Mouse (Mus musculus) midbrain, embryonic 16.5 days (tissue): ENCODE measurements around the gene Itgad. TPM values are rescaled to one million over a fixed set of nuclear protein-coding genes. Genes with fewer than 3 reads are reported as not detected.

Experiments used
- polyA plus RNA-seq: library from polyadenylated mRNA; unstranded; fragments of >200 nt; fragmentation: Nextera tagmentation; extraction: Ambion mirVana; gene quantifications from 2 replicates; pipeline ENCODE4 v1.2.1, GENCODE M21; 2015

Itgad gene
- polyA plus RNA-seq, 1 experiment from 2014 or later, result not detected

Other genes with a start within 250 kb of the Itgad start
- 46.9 and 48.3 TPM in 2 replicates for gene Kat8, start 241.9 kb upstream of the Itgad start, polyA plus RNA-seq
- 0.20 and 0.27 TPM in 2 replicates for gene Prss8, start 224.3 kb upstream of the Itgad start, polyA plus RNA-seq
- 12.2 and 13.4 TPM in 2 replicates for gene Prss36, start 207.7 kb upstream of the Itgad start, polyA plus RNA-seq
- 283 and 325 TPM in 2 replicates for gene Fus, start 186.9 kb upstream of the Itgad start, polyA plus RNA-seq
- gene Pycard, start 160.5 kb upstream of the Itgad start, polyA plus RNA-seq, result 2.3 and 6.9 TPM in 2 replicates
- gene Trim72, start 150.4 kb upstream of the Itgad start, polyA plus RNA-seq, result not detected in 2 replicates
- gene Itgam, start 91.7 kb upstream of the Itgad start, polyA plus RNA-seq, result 0.83 and 0.90 TPM in 2 replicates
- gene Gm49368, start 91.7 kb upstream of the Itgad start, polyA plus RNA-seq, result not detected in 2 replicates
- gene Itgax, start 24.8 kb upstream of the Itgad start, polyA plus RNA-seq, result 0.09 and 0.21 TPM in 2 replicates
- gene Cox6a2, start 52.0 kb downstream of the Itgad start, polyA plus RNA-seq, result 0.38 TPM in 1 of 2 replicates, not detected in the other
- 12.4 and 12.7 TPM in 2 replicates for gene Armc5, start 83.0 kb downstream of the Itgad start, polyA plus RNA-seq
- gene 9130023H24Rik, start 83.7 kb downstream of the Itgad start, polyA plus RNA-seq, result 6.8 and 7.7 TPM in 2 replicates
- gene Tgfb1i1, start 92.4 kb downstream of the Itgad start, polyA plus RNA-seq, result 22.0 and 23.3 TPM in 2 replicates
- not detected in 2 replicates for gene Slc5a2, start 111.3 kb downstream of the Itgad start, polyA plus RNA-seq
- gene BC017158, start 143.8 kb downstream of the Itgad start, polyA plus RNA-seq, result 22.9 and 25.9 TPM in 2 replicates